Mouse (Mus musculus) T-helper 17 cell (primary cell): ENCODE data around the gene Nudt15.

Experiments
- in situ Hi-C, 2 experiments: fragments of 300-600 bp; cut with MboI, MseI; formaldehyde crosslinking; loops; 1 replicate in 1 of 2; 2 replicates in 1 of 2; pipeline ENCODE4 v1.15.1; 2025; ENCODE audit warnings: high pct_unique_total_duplicates in 2 of 2

The Nudt15 gene

GRCm38 (mm10) chr14:73473670-73474460, 74.2 kb downstream of the Nudt15 start:
- in situ Hi-C loops = no loop called here

GRCm38 (mm10) chr14:73472205-73472604, 75.8 kb downstream of the Nudt15 start:
- in situ Hi-C loops = no loop called here

- in situ Hi-C loops = no loop called here
Observed at GRCm38 (mm10) chr14:73470593-73470992, 77.4 kb downstream of the Nudt15 start.

GRCm38 (mm10) chr14:73469506-73469905, 78.5 kb downstream of the Nudt15 start:
- in situ Hi-C loops = loop anchor here in 1 of 2 experiments (5.0 kb wide), 1 partner anchor 82 kb away; the partner anchor contains the start of gene Itm2b
